Mouse (Mus musculus) midbrain, postnatal 0 days (tissue): ENCODE data around the gene Emilin3. TPM values are rescaled to one million over a fixed set of nuclear protein-coding genes. Genes with fewer than 3 reads are reported as not detected.

Experiments used
- ATAC-seq: fragments of 200-750 bp; cut with Nextera tagmentation; 2 replicates; pipeline ENCODE4 v1.8.0; 2017; ENCODE audit warnings: moderate number of reproducible peaks, mild to moderate bottlenecking, moderate TSS enrichment, moderate library complexity; ENCODE audit not compliant: low FRiP score
- DNase-seq: peaks from one replicate; pipeline ENCODE4 v3.0.0-alpha.2; 2015; ENCODE audit warnings: low spot score
- H3K27ac ChIP-seq: fragments of 300-500 bp; sonication (generic); 2 replicates; pipeline ENCODE4 v1.5.1; 2014; ENCODE audit warnings: low read depth, mild to moderate bottlenecking, low read length, mixed read lengths
- H3K27me3 ChIP-seq: fragments of 300-500 bp; sonication (generic); 2 replicates; pipeline ENCODE4 v1.6.1; 2014; ENCODE audit warnings: low read length, control low read depth, mixed read lengths; ENCODE audit not compliant: insufficient read depth
- H3K36me3 ChIP-seq: fragments of 300-500 bp; sonication (generic); 2 replicates; pipeline ENCODE4 v1.6.1; 2014; ENCODE audit warnings: low read length, control low read depth, mixed read lengths; ENCODE audit not compliant: insufficient read depth
- H3K4me1 ChIP-seq: fragments of 300-500 bp; sonication (generic); 2 replicates; pipeline ENCODE4 v1.6.1; 2014; ENCODE audit warnings: mild to moderate bottlenecking, control low read depth, antibody characterized with exemption, low read length, mixed read lengths; ENCODE audit not compliant: insufficient read depth
- H3K4me2 ChIP-seq: fragments of 300-500 bp; sonication (generic); 2 replicates; pipeline ENCODE4 v1.6.1; 2014; ENCODE audit warnings: low read depth, mild to moderate bottlenecking, low read length, mixed read lengths; ENCODE audit not compliant: poor library complexity, severe bottlenecking
- H3K4me3 ChIP-seq: fragments of 300-500 bp; sonication (generic); 2 replicates; pipeline ENCODE4 v1.5.1; 2014; ENCODE audit warnings: low read depth, mild to moderate bottlenecking, low read length, moderate library complexity
- H3K9ac ChIP-seq: fragments of 300-500 bp; sonication (generic); replicated peaks from 2 replicates; pipeline ENCODE4 v1.6.1; 2014; ENCODE audit warnings: mild to moderate bottlenecking, low read length, moderate library complexity, mixed read lengths; ENCODE audit not compliant: poor library complexity, severe bottlenecking
- H3K9me3 ChIP-seq: fragments of 300-500 bp; sonication (generic); 2 replicates; pipeline ENCODE4 v1.6.1; 2016; ENCODE audit warnings: low read length, control low read depth
- CTCF ChIP-seq: IDR thresholded peaks from 2 replicates; pipeline ENCODE4 v1.5.1; 2016; ENCODE audit warnings: antibody characterized with exemption, mild to moderate bottlenecking
- WGBS: fragments of 180-500 bp; shearing (Covaris S2); extraction: QIAGEN DNeasy Blood & Tissue Kit; methylation state at CpG from one replicate; pipeline ENCODE4 v1.1.7; 2014; 5-methylcytosine and 5-hydroxymethylcytosine counted together
- polyA plus RNA-seq: library from polyadenylated mRNA; unstranded; fragments of >200 nt; fragmentation: Nextera tagmentation; extraction: Ambion mirVana; gene quantifications from 2 replicates; pipeline ENCODE4 v1.2.1, GENCODE M21; 2015
- total RNA-seq: library from RNA; depleted of rRNA; stranded (reverse); fragments of >200 nt; gene quantifications from 2 replicates; pipeline ENCODE4 v1.2.3, GENCODE M21; 2014

Gene Emilin3
- total and polyA plus RNA-seq, 2 experiments from 2014 or later: 0.51 to 0.55 TPM

- no peak for ATAC-seq
- Histone ChIP-seq H3K9me3 (no peaks in the 10 kb centered on the region), H3K9ac (no peak overlapping the region), H3K36me3 (no peaks in the 10 kb centered on the region), H3K4me2 (no peak overlapping the region), H3K4me1 (no peaks in the 10 kb centered on the region), H3K27ac (no peak overlapping the region), H3K27me3 (no peaks in the 10 kb centered on the region), H3K4me3 (no peak overlapping the region)
- WGBS: 75% methylated on average over 4 of the region's 4 CpGs
- DNase-seq: peak; percentile 42
- no peak for TF ChIP-seq CTCF
Observed at GRCm38 (mm10) chr2:160934451-160934850, 22.3 kb upstream of the Emilin3 start.

- 71% methylated on average over 5 of the region's 5 CpGs for WGBS
- ATAC-seq (no peak), DNase-seq (no peak)
- Histone ChIP-seq H3K27ac (no peak overlapping the region), H3K4me2 (no peak overlapping the region), H3K36me3 (no peaks in the 10 kb centered on the region), H3K9ac (no peak overlapping the region), H3K27me3 (no peaks in the 10 kb centered on the region), H3K4me3 (no peak overlapping the region), H3K4me1 (no peaks in the 10 kb centered on the region), H3K9me3 (no peaks in the 10 kb centered on the region)
- TF ChIP-seq CTCF: peak; percentile 44
Observed at GRCm38 (mm10) chr2:160933890-160934289, 21.8 kb upstream of the Emilin3 start.

DNA sequence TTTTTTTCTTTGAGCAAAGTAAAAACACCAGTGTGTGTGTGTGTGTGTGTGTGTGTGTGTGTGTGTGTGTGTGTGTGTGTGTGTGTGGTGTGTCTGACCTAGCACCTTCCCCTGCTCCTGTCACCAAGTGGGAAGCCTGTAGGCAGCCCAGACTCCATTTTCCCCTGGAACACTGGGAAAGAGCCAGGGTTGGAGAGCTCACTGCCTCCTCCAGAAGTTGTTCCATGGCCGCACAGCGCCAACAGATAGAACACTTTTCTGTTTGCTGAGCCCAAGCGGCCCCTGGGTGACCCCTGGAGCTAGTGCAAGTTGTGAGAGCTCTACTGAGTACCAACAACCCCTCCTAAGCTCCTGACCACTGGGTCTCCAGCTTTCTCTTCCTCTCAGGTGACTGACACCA is 20.9 kb upstream of the Emilin3 start:
- H3K27ac ChIP-seq: no peak overlapping the region
- no peak overlapping the region for H3K4me2 ChIP-seq
- no peak overlapping the region for H3K9ac ChIP-seq
- no peaks in the 10 kb centered on the region for H3K36me3 ChIP-seq
- H3K27me3 ChIP-seq: no peaks in the 10 kb centered on the region
- no peaks in the 10 kb centered on the region for H3K4me1 ChIP-seq
- no peak overlapping the region for H3K4me3 ChIP-seq
- no peak for TF ChIP-seq CTCF
- no peak for ATAC-seq
- no peaks in the 10 kb centered on the region for H3K9me3 ChIP-seq
- no peak for DNase-seq
- 87% methylated on average over 3 of the region's 3 CpGs for WGBS

GRCm38 (mm10) chr2:160932325-160932724 is 20.2 kb upstream of the Emilin3 start:
- ATAC-seq: no peak
- Histone ChIP-seq H3K27me3 (no peaks in the 10 kb centered on the region), H3K4me3 (no peak overlapping the region), H3K27ac (no peak overlapping the region), H3K4me2 (no peak overlapping the region), H3K9ac (no peak overlapping the region), H3K9me3 (no peaks in the 10 kb centered on the region), H3K36me3 (no peaks in the 10 kb centered on the region), H3K4me1 (no peaks in the 10 kb centered on the region)
- WGBS: 77% methylated on average over 8 of the region's 8 CpGs
- no peak for TF ChIP-seq CTCF
- no peak for DNase-seq

- no peaks in the 10 kb centered on the region for H3K27me3 ChIP-seq
- WGBS: 91% methylated on average over 5 of the region's 5 CpGs
- H3K4me3 ChIP-seq: no peak overlapping the region
- ATAC-seq (no peak), DNase-seq (no peak)
- no peaks in the 10 kb centered on the region for H3K9me3 ChIP-seq
- H3K4me2 ChIP-seq: no peak overlapping the region
- no peaks in the 10 kb centered on the region for H3K4me1 ChIP-seq
- no peaks in the 10 kb centered on the region for H3K36me3 ChIP-seq
- no peak overlapping the region for H3K27ac ChIP-seq
- H3K9ac ChIP-seq: no peak overlapping the region
- peak; percentile 33 for TF ChIP-seq CTCF
Observed at GRCm38 (mm10) chr2:160931378-160931777, 19.2 kb upstream of the Emilin3 start.

GRCm38 (mm10) chr2:160925203-160925602 is 13.1 kb upstream of the Emilin3 start:
- H3K36me3 ChIP-seq: no peaks in the 10 kb centered on the region
- H3K27me3 ChIP-seq: no peaks in the 10 kb centered on the region
- ATAC-seq (peak; percentile 44; the same call in 1 of the 2 replicates), DNase-seq (peak; percentile 58)
- WGBS: 57% methylated on average over 9 of the region's 9 CpGs
- no peak overlapping the region for H3K9ac ChIP-seq
- TF ChIP-seq CTCF: no peak
- H3K27ac ChIP-seq: no peak overlapping the region
- H3K4me3 ChIP-seq: no peak overlapping the region
- H3K9me3 ChIP-seq: no peaks in the 10 kb centered on the region
- no peak overlapping the region for H3K4me2 ChIP-seq
- H3K4me1 ChIP-seq: no peaks in the 10 kb centered on the region
